Mouse (Mus musculus) cerebellum, postnatal 36 days (tissue): ENCODE data around the gene Drc7.

Source experiments
- DNase-seq, 2 experiments: peaks; one replicate each; pipeline ENCODE4 v3.0.0; 2021 to 2022; ENCODE audit warnings: mixed read lengths in 2 of 2

The Drc7 gene

GRCm38 (mm10) chr8:95059812-95060533 lies 5.1 kb downstream of the Drc7 start:
- DNase-seq: no peak

DNA sequence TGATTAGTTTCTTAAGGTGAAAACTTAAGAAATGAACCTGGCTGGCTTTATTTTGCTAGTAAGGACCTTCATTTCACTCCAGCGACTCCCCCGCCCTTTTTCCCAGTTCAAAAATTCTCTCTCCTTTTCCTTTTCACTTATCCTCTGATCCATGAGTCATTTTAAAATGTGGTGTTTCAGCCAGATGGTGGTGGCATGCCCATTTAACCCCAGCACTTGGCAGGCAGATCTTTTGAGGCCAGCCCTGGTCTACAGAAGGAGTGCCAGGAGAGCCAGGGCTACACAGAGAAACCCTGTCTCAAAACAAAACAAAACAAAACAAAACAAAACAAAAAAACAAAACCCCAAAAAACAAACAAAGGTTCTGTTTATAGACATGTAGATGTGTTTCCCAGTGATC lies 9.6 kb downstream of the Drc7 start:
- peak; percentile 54 to 64 for DNase-seq

GRCm38 (mm10) chr8:95067582-95067981 lies 12.7 kb downstream of the Drc7 start:
- peak; percentile 47 to 54 for DNase-seq

DNA sequence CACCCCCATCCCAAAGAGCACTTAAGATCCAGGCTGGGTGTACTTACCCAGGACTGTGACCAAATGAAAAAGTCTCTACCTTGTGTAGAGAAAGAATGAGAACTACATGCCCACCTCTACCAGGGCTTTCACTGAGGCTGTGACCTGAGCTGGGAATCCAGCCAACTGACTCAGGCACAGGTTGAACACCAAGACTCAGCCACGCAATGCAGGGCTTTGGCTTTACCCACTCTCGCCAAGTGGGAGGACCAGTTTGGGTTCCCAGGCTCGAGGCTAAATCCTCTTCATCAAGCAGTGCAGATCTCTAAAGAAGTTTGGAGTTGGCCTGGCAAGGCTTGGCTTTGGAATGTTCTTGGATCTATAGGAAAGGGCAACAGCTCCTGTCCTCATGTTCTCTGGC lies 20.6 kb downstream of the Drc7 start:
- no peak for DNase-seq

DNA sequence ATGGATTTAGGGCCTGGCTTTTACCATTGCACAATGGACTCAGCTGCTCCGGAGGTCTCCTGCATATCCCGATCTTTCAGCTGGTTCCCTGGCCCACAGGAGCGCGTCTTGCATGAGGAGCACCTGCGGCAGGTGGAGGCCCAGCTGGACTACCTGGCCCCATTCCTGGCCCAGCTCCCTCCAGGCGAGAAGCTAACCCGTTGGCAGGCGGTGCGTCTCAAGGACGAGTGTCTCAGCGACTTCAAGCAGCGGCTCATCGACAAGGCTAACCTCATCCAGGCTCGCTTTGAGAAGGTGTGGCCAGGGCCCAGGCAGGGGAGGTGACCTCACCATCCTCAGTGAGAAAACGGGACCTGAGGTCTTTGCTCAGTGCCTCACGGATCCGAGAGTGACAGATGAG lies 21.2 kb downstream of the Drc7 start:
- DNase-seq: peak; percentile 68 to 73

- peak; percentile 53 to 60 for DNase-seq
Measured at GRCm38 (mm10) chr8:95078055-95078454, 23.2 kb downstream of the Drc7 start.

DNA sequence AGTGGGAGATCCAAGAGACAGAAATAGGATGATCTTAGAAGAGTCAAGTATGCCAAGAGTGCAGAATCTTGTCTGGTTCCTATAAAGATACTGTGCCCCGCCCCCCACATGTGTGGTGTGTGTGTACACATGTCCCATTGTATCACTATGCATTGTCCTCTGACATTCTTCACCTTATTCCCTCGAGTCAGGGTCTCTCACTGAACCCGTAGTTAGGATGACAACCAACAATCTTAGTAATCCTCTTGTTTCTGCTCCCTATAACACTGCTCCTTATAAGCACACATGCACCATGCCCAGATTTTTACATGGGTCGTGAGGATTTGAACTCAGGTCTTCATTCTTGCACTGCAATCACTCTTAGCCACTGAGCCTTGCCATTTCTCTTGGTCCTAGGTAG lies 24.4 kb downstream of the Drc7 start:
- no peak for DNase-seq

DNA sequence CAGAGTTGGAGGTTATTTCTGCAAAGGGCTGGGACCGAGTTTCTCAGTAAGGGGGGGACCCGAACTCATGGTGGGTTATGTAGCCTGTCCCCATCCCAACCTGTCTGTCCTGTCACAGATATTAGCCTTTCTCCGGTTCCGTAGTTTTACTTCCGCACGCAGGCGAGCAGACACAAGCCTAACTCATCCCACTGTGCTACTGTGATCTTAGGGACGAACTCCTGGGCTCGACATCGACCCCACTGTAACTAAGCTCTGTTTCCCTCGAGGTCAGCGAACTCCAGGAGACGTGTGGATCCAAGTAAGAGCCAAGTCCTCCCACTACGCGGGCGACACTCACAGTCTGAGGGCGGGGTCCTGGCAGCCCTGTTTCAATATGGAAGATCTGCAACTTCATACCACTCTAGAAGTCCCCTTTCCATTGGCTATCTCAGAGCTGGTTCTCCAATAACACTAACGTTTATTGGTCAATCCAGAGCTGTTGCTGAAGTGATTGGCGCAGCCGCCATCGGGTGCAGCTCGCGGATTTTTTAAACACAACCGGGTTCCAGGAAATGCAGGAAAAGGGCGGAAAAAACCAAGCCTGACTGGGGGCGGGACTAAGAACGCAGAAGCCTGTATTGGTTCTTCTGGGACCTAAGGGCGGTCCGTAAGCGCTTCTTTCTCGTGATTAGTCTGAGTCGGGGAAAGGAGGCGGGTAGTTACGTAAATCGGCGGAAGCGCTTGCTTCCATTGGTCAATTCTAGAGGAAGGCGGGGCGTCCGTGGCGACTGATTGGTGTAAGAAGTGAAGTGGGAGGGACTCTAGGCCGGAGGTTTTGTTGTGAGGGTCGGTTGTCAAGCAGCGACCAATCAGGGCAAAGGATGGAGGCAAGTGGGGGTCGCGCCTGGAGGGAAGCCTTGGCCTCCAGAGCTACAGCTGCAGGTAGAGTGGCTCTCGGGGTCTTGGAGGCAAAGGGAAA lies 25.8 kb downstream of the Drc7 start, which contains the start of gene Katnb1:
Gene Katnb1 (plus strand): TSS at position 806 of the 961 bp plus-strand sequence.
- peak; percentile 96 to 98 for DNase-seq

GRCm38 (mm10) chr8:95081650-95082049 lies 26.7 kb downstream of the Drc7 start:
- DNase-seq: no peak

- DNase-seq: no peak
Measured at GRCm38 (mm10) chr8:95084261-95084660, 29.4 kb downstream of the Drc7 start.

DNA sequence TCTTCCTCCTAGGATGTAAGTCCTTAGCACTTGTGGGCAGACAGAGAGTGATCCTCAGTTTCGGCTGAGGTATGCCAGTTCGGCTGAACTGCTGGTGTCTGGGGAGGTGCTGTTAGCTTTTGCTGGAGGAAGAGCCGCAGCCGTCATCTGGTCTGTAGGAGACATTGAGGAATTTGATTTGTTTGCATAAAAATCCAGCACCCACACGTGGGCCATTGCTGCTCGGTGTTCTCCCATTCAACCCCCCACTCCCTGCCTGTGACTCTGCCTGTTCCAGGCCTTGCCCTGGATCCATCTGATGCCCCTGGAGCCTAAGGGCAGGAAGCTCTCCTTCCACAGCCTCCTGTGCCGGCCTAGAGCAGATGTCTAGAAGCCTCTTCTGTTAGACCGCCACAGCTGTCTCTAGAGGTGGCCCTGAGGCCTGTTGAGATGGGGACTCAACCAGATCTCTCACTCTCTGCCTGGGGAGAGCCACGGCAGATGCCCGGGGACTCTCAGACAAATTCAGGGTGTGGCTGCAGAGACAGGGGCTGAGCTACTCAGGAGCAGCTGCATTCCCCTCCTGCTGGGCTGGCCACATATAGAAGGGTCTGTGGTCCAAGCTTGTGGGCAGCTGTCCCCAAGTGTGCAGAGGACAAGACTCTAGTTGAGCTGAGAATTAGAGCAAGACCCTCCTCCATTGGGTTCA lies 30.0 kb downstream of the Drc7 start:
- DNase-seq: no peak

DNA sequence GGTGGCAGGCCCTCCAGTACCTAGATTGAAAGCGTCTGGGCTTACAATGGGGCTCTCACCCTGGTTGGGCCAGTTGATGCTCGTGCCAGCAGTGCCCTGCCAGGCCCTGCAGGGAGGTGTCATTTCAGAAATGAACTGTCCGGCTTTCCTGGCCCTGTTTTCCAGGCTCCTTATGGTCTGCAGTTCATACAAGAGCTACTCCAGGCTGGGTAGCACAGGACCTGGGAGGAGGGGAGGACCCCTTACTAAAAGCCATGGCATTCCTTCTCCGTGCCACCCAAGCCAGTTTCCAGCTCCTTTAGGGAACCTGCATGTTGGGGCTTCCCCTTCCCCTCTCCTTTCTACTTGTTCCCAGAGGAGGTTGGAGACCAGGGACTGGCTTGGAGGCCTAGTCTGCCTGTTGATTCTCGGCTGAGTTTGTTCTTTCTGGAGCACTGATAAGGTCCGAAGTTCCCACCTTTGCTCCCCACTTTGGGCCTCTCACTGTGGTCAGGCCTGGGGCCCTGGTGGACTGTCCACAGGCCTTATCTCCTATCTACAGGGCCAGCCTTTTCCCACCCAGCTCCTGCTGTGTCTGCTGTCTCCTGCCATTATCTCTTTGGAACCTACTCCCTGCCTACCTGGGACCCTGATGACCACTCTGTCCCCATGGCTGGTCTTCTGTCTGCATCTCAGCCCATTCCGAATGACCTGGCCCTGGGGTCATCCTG lies 30.7 kb downstream of the Drc7 start:
- peak; percentile 60 to 66 for DNase-seq

GRCm38 (mm10) chr8:95093574-95093973 lies 38.7 kb downstream of the Drc7 start:
- no peak for DNase-seq

GRCm38 (mm10) chr8:95099009-95099408 lies 44.1 kb downstream of the Drc7 start:
- peak; percentile 67 to 68 for DNase-seq

GRCm38 (mm10) chr8:95101972-95102371 lies 47.1 kb downstream of the Drc7 start:
- no peak for DNase-seq

DNA sequence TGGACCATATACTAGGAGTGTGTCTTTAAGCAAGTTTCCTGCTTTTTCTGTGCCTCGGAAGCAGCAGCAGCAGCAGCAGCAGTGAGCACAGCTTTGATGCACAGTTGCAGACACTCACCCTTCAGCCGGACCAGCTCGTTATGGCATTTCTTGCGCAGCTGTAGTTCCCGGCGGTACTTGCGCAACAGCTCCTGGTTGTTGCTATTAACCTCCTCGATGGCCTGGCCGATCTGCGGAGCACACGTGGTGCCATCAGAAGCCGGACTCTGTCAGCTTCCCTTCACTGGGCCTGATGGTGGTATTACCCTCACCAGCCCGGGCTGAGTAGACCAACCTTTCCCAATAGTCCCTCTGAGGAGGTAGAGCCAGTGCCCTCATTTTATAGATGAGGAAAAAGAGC lies 52.4 kb downstream of the Drc7 start:
- DNase-seq: no peak

GRCm38 (mm10) chr8:95112594-95112993 lies 57.7 kb downstream of the Drc7 start:
- no peak for DNase-seq

- DNase-seq: no peak
Measured at GRCm38 (mm10) chr8:95113108-95113507, 58.2 kb downstream of the Drc7 start.

- DNase-seq: no peak
Measured at GRCm38 (mm10) chr8:95113750-95114149, 58.8 kb downstream of the Drc7 start.

DNA sequence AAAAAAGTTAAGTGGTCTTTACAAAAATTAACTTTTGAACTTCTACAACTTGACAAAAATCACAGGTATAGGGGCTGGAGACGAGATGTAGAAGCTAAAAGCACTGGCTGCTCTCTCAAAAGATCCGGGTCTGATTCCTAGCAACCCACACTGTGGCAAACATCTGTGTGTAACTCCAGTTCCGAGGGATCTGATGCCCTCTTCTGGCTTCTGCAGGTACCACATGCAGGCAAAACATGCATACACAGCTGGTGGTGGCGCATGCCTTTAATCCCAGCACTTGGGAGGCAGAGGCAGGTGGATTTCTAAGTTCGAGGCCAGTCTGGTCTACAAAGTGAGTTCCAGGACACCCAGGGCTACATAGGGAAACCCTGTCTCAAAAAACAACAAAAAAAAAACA lies 68.6 kb downstream of the Drc7 start:
- DNase-seq: no peak

- DNase-seq: no peak
Measured at GRCm38 (mm10) chr8:95126497-95126896, 71.6 kb downstream of the Drc7 start.

GRCm38 (mm10) chr8:95127658-95128057 lies 72.8 kb downstream of the Drc7 start:
- no peak for DNase-seq
